Mouse (Mus musculus) erythroblast, embryonic 14.5 days (primary cell): ENCODE measurements around the gene Nmt1. TPM values are rescaled to one million over a fixed set of nuclear protein-coding genes. Genes with fewer than 3 reads are reported as not detected.

ENCODE experiments used
- H3K27me3 ChIP-seq: 2 replicates; pipeline ENCODE4 v1.6.1; 2012; ENCODE audit warnings: inconsistent platforms; ENCODE audit not compliant: control insufficient read depth
- H3K36me3 ChIP-seq: 2 replicates; pipeline ENCODE4 v1.6.1; 2012; ENCODE audit warnings: mild to moderate bottlenecking, inconsistent platforms; ENCODE audit not compliant: control insufficient read depth
- H3K4me1 ChIP-seq: 2 replicates; pipeline ENCODE4 v1.6.1; 2012; ENCODE audit warnings: inconsistent platforms; ENCODE audit not compliant: control insufficient read depth
- H3K4me3 ChIP-seq: replicated peaks from 2 replicates; pipeline ENCODE3; 2012; ENCODE audit warnings: moderate library complexity, mild to moderate bottlenecking, inconsistent platforms
- H3K9me3 ChIP-seq: 2 replicates; pipeline ENCODE4 v1.6.1; 2012; ENCODE audit warnings: low read length, inconsistent platforms, mixed read lengths; ENCODE audit not compliant: control insufficient read depth
- GATA1 ChIP-seq: IDR thresholded peaks from 2 replicates; pipeline ENCODE4 v1.6.1; 2012; ENCODE audit warnings: low read length, inconsistent platforms, mixed read lengths
- TAL1 ChIP-seq: IDR thresholded peaks from 3 replicates; pipeline ENCODE4 v1.6.1; 2012; ENCODE audit warnings: low read length, inconsistent platforms, mixed read lengths
- polyA plus RNA-seq: library from polyadenylated mRNA; stranded (reverse); fragments of >175 nt; gene quantifications from 2 replicates; pipeline ENCODE4 v1.2.3, GENCODE M21; 2012

Nmt1 gene
- polyA plus RNA-seq, 1 experiment, result 1.5 TPM

DNA sequence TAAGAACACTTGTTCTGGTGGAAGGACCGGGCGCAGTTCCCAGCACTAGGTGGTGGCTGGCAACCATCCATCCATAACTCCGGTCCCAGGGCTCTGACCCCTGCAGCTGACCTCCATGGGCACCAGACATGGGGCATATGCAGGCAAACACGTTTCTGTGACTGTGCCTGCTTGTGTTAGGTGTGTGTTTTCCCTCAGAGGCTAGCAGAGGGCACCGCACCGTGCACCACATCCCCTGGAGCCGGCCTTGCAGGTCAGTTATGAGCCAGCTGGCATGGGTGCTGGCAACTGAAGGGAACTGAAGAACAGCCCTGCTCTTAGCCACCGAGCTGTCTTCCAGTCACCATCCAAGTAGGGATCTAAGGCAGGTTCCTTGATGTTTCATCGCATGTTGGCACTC lies 22.2 kb downstream of the Nmt1 start:
- Histone ChIP-seq H3K9me3 (no peaks in the 10 kb centered on the region), H3K4me3 (no peak overlapping the region), H3K4me1 (no peaks in the 10 kb centered on the region), H3K27me3 (no peaks in the 10 kb centered on the region), H3K36me3 (peaks cover 79% of the 10 kb centered on the region)
- TF ChIP-seq TAL1 (no peak), GATA1 (no peak)

DNA sequence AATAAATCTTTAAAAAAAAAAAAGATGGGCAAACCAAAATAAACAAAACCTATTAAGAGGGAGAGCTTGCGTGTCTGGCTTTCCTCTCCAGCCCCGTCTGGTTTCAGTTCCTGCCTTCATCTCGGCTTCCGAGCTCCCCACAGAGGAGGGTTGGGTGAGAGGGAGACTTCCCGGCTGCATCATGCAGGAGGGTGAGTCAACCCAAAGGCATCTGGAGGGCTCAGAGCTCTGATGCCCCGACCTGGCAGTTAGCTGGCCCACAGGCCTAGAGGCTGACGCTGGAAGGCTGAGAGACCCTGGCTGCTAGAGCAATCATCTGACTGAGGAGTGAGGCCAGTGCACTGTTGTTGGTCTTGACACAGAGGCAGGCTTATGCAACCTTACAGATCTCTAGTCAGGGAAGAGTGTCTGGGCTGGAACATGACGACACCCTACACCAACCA lies 23.3 kb downstream of the Nmt1 start:
- Histone ChIP-seq H3K9me3 (no peaks in the 10 kb centered on the region), H3K36me3 (peaks cover 79% of the 10 kb centered on the region), H3K4me1 (no peaks in the 10 kb centered on the region), H3K4me3 (no peak overlapping the region), H3K27me3 (no peaks in the 10 kb centered on the region)
- TF ChIP-seq TAL1 (no peak), GATA1 (no peak)

- Histone ChIP-seq H3K27me3 (no peaks in the 10 kb centered on the region), H3K36me3 (peaks cover 80% of the 10 kb centered on the region), H3K4me3 (no peak overlapping the region), H3K4me1 (no peaks in the 10 kb centered on the region), H3K9me3 (no peaks in the 10 kb centered on the region)
- no peak for TF ChIP-seq GATA1
- no peak for TF ChIP-seq TAL1
Measured at GRCm38 (mm10) chr11:103052078-103052477, 24.1 kb downstream of the Nmt1 start.

GRCm38 (mm10) chr11:103053191-103054076 lies 25.4 kb downstream of the Nmt1 start:
- Histone ChIP-seq H3K27me3 (no peaks in the 10 kb centered on the region), H3K9me3 (no peaks in the 10 kb centered on the region), H3K4me1 (no peaks in the 10 kb centered on the region), H3K36me3 (peaks cover 86% of the 10 kb centered on the region), H3K4me3 (no peak overlapping the region)
- no peak for TF ChIP-seq GATA1
- no peak for TF ChIP-seq TAL1

DNA sequence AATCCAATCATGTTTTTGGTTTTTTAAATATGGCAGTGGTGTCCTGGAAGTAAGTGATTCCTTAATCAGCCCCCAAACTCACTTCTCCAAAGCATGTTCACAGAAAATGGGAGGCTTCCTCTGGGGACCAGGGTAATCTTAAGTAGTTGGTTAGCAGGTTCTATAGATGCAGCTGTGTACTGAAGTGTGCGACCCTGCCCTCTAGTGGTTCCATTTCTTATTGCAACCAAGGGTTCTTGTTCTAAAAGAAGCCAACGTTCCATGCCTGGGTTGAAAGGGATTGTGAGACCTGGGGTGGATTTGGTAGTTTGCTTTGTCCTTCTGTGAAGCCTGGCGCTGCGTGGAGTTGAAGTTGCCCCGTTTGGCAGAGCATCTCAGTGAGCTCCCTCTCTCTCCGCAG lies 26.8 kb downstream of the Nmt1 start:
- no peak overlapping the region for H3K4me3 ChIP-seq
- peaks cover 95% of the 10 kb centered on the region for H3K36me3 ChIP-seq
- H3K27me3 ChIP-seq, result no peaks in the 10 kb centered on the region
- no peak for TF ChIP-seq GATA1
- TF ChIP-seq TAL1, result no peak
- no peaks in the 10 kb centered on the region for H3K9me3 ChIP-seq
- no peaks in the 10 kb centered on the region for H3K4me1 ChIP-seq

DNA sequence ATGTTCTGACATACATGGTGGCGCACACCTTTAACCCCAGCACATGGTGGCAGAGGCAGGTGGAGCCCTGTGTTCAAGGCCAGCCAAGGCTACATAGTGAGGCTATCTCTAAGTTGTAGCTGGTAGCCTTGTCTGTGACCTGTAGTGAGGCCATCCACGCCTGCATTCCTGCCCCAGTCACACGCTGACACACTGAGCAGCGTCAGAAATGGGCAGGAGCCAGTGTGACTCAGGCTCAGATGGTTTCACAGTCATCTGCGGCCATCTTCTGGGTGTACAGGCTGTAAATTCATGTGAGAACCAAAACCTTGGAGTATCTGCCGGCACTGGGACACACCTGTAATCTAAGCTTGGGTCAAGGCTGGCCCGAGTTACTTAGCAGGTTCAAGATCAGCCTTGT lies 28.6 kb downstream of the Nmt1 start:
- Histone ChIP-seq H3K9me3 (no peaks in the 10 kb centered on the region), H3K4me1 (no peaks in the 10 kb centered on the region), H3K27me3 (no peaks in the 10 kb centered on the region), H3K4me3 (no peak overlapping the region), H3K36me3 (peaks cover 96% of the 10 kb centered on the region)
- TF ChIP-seq GATA1, result no peak
- TF ChIP-seq TAL1, result no peak

DNA sequence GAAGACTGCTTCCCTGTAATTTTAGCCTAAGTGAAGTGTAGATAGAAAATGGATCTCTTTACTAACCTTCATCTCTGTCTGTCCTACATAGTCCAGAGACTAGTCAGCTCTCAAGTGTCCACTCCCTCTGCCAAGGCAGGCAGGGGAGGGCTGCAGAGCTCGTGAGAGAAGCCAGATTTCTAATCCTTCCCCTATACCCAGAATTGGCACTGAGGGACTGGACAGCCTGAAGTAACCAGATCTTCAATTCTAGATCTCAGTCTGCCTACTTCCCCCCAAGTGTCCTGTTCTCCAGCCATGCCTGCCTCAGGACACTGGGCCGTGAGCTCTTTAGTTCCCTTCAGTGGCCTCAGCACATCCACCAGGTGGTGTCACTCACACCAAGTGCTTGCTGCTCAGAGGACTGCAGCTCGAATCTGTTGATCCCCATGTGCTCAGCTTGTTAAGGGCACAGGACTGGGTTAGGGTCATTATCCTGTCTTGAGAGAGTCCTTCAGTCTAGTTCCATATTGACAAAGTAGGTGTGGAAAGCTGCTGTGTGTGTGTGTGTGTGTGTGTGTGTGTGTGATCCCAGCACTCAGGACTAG lies 30.6 kb downstream of the Nmt1 start:
- no peak overlapping the region for H3K4me3 ChIP-seq
- no peaks in the 10 kb centered on the region for H3K9me3 ChIP-seq
- H3K4me1 ChIP-seq, result no peaks in the 10 kb centered on the region
- TF ChIP-seq TAL1 (no peak), GATA1 (no peak)
- no peaks in the 10 kb centered on the region for H3K27me3 ChIP-seq
- H3K36me3 ChIP-seq, result peaks cover 94% of the 10 kb centered on the region

GRCm38 (mm10) chr11:103066191-103067050 lies 38.4 kb downstream of the Nmt1 start:
- Histone ChIP-seq H3K4me1 (no peaks in the 10 kb centered on the region), H3K27me3 (no peaks in the 10 kb centered on the region), H3K36me3 (peaks cover 94% of the 10 kb centered on the region), H3K4me3 (no peak overlapping the region), H3K9me3 (no peaks in the 10 kb centered on the region)
- TF ChIP-seq GATA1, result no peak
- TF ChIP-seq TAL1, result no peak

- Histone ChIP-seq H3K36me3 (peaks cover 88% of the 10 kb centered on the region), H3K4me1 (no peaks in the 10 kb centered on the region), H3K4me3 (no peak overlapping the region), H3K9me3 (no peaks in the 10 kb centered on the region), H3K27me3 (no peaks in the 10 kb centered on the region)
- TF ChIP-seq TAL1 (no peak), GATA1 (no peak)
Measured at GRCm38 (mm10) chr11:103067051-103067361, 39.0 kb downstream of the Nmt1 start.
